Mouse (Mus musculus): ENCODE data around the gene Cfap69. TPM values are rescaled to one million over a fixed set of nuclear protein-coding genes. Genes with fewer than 3 reads are reported as not detected.
"Not testable (repeated sequence)": the region's sequence is repeated elsewhere in the genome, so short reads cannot be mapped to it uniquely, and the experiment has no call there.

The Cfap69 gene
- polyA plus RNA-seq, 1 experiment = 11.2 TPM

DNA sequence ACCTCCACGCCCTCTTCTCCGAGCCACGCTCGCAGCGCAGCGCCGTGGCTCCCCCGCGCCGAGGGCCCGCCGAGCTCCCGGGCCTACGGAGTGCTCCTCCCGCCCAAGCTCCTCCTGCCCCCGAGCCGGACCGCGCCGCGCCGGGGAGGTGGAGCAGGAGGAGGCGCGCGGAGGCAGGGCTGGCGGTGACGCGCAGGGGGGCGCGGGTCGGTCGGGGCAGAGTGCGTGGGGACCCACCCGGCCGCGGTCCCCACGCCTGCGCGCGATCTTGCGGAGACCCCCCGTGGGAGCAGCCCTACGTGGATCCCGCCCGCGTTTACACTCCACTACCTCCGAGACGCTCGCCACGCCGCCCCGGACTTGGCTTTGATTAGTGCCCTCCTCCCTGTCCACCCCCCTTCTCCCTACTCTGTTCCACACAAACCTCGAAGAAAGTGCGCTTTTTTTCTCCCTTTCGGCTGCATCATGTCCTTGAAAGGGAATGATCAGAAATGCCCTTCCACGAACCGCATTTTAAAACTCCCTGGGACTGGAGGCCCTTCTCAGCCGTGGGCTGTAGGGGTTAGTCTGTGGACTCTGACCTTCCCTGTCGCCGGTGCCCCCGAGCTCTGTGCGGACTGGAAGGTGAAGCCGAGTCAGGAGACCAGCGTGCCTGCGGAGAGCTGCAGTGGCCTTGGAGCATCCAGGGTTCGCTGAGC is 30.1 kb upstream of the Cfap69 start, which contains the start of gene Steap2:
TSS of gene Steap2 (minus strand) at position 623 of the 698 bp plus-strand sequence.
- Histone ChIP-seq H3K27ac (ENCODE audit: insufficient read depth, low read length) (no peak within 1 kb of the TSS), H3K27me3 (ENCODE audit: control insufficient read depth, insufficient read depth, low read length) (no peaks in the 10 kb centered on the region), H3K4me1 (ENCODE audit: control insufficient read depth, insufficient read depth, low read length) (no peaks in the 10 kb centered on the region), H3K4me3 (replicated peaks; ENCODE audit: insufficient read depth, low read depth, low read length) (peak within 1 kb of the TSS; percentile 59)
- TF ChIP-seq CTCF (IDR thresholded peaks at IDR 0.05; ENCODE audit: borderline replicate concordance, insufficient read depth, low read depth, low read length) (no peak), POLR2A (IDR thresholded peaks at IDR 0.05; ENCODE audit: borderline replicate concordance, insufficient read depth, low read length) (no peak)
- peak; percentile 64 for DNase-seq
- under 1% methylated on average over 65 of the region's 66 CpGs for WGBS

DNA sequence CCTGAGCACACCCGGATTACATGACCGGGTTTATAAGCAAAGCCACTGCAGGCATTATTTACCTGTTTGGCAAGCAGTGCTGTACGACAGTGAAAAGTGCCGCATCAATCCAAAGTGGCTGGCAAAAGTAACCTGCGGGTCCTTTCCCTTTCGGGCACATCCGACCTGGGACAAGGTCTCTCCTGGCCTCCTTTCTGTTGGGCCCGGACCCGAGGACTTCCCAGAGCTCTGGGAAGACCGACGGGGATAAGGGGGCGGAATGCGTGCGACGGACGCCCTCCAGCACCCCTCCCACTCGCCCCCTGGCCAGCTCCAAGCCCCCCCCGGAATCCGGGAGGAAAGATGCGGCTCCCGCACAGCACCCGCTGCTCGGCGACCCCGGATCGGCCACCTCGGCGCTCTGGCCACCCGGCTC is 29.5 kb upstream of the Cfap69 start:
- no peak overlapping the region for H3K27ac ChIP-seq (ENCODE audit: insufficient read depth, low read length)
- no peak for DNase-seq

DNA sequence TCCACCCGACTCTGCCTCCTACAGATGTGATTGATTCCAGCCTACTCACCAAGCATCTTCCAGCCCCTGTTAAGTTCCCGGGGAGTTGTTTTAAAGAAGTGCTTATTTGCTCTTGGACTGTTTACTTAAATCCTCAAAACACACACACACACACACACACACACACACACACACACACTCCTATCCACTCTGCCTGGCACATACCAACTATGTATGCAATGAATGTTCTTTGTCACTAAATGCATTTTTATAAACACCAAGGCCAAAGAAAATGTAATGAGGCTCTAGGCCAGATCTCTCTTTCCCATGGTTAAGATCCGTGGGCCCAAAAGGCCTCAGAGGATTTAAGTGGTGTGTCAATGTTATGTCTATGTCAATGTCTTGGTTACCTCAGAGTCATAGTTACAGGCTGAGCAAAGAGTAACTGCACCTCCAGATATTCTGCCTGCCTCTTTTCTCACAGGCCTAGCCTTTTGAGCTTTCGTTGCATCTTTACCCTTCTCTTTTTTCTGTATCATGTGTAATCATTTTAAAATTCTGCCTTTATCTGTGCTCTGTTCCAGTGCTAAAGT is 28.2 kb upstream of the Cfap69 start:
- TF ChIP-seq POLR2A (IDR thresholded peaks at IDR 0.05; ENCODE audit: borderline replicate concordance, insufficient read depth, low read length) = no peak
- TF ChIP-seq CTCF (IDR thresholded peaks at IDR 0.05; ENCODE audit: borderline replicate concordance, insufficient read depth, low read depth, low read length) = no peak
- 79% methylated on average over 4 of the region's 4 CpGs for WGBS
- no peaks in the 10 kb centered on the region for H3K27me3 ChIP-seq (ENCODE audit: control insufficient read depth, insufficient read depth, low read length)
- no peak overlapping the region for H3K4me3 ChIP-seq (replicated peaks; ENCODE audit: insufficient read depth, low read depth, low read length)
- DNase-seq = no peak
- H3K4me1 ChIP-seq (ENCODE audit: control insufficient read depth, insufficient read depth, low read length) = no peaks in the 10 kb centered on the region
- H3K27ac ChIP-seq (ENCODE audit: insufficient read depth, low read length) = no peak overlapping the region

More for the DNA sequence above, 29.5 kb upstream of the Cfap69 start:
- H3K27me3 ChIP-seq (ENCODE audit: control insufficient read depth, insufficient read depth, low read length) = no peaks in the 10 kb centered on the region
- 1% methylated on average over 25 of the region's 29 CpGs for WGBS
- peak overlapping the region; percentile 59 for H3K4me3 ChIP-seq (replicated peaks; ENCODE audit: insufficient read depth, low read depth, low read length)
- no peaks in the 10 kb centered on the region for H3K4me1 ChIP-seq (ENCODE audit: control insufficient read depth, insufficient read depth, low read length)
- TF ChIP-seq POLR2A (IDR thresholded peaks at IDR 0.05; ENCODE audit: borderline replicate concordance, insufficient read depth, low read length) (no peak), CTCF (IDR thresholded peaks at IDR 0.05; ENCODE audit: borderline replicate concordance, insufficient read depth, low read depth, low read length) (no peak)

DNA sequence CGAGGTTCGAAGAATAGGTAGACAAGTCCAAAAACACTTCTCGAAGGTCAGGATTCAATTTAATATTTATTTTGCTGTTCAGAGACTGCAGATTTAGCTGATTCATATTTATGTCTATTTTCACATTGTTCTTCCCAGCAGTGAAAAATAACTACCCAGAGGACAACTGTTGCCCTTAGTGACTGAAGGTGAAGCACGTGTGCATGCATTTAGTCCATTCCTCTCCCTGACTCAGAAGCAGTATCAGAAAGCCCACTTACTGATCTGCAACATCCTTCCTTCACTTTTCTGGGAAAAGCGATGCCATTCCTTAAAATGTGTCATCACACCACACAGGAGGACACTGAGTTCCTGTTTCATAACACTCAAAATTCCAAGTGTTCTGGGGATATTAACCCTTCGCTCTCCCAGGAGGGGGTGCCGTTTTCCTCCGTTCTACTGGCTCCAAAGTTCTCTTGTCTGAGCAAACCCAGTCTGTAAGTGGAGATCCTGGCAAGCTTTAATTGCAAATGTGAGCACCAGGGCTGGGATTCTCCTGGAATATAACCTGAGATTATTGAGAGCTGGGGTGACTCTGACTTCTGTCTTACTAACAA is 25.0 kb upstream of the Cfap69 start:
- TF ChIP-seq CTCF (IDR thresholded peaks at IDR 0.05; ENCODE audit: borderline replicate concordance, insufficient read depth, low read depth, low read length) (no peak), POLR2A (IDR thresholded peaks at IDR 0.05; ENCODE audit: borderline replicate concordance, insufficient read depth, low read length) (no peak)

DNA sequence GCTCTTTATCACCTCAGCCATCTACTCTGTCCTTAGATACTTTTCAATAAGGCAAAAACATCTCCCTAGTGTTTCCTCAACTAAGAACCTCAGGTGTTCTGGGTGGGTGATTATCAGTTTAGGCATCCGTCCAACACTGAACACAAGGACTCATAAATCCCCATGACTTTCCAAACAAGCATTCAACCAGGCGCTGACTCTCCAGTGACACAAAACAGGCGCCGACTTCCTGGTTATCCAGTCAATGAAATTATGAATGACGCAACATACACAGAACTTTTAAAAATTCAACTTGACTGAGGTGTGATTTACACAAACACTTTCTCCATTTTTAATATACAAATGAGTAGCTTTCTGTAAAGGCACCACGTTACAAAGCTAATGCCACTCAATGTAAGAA is 24.2 kb upstream of the Cfap69 start:
- TF ChIP-seq POLR2A (IDR thresholded peaks at IDR 0.05; ENCODE audit: borderline replicate concordance, insufficient read depth, low read length) (no peak), CTCF (IDR thresholded peaks at IDR 0.05; ENCODE audit: borderline replicate concordance, insufficient read depth, low read depth, low read length) (no peak)
- DNase-seq = no peak
- Histone ChIP-seq H3K27ac (ENCODE audit: insufficient read depth, low read length) (no peak overlapping the region), H3K27me3 (ENCODE audit: control insufficient read depth, insufficient read depth, low read length) (no peaks in the 10 kb centered on the region), H3K4me1 (ENCODE audit: control insufficient read depth, insufficient read depth, low read length) (no peaks in the 10 kb centered on the region), H3K4me3 (replicated peaks; ENCODE audit: insufficient read depth, low read depth, low read length) (no peak overlapping the region)
- WGBS = 89% methylated on average over 6 of the region's 6 CpGs

More for the DNA sequence above, 25.0 kb upstream of the Cfap69 start:
- Histone ChIP-seq H3K27ac (ENCODE audit: insufficient read depth, low read length) (no peak overlapping the region), H3K4me1 (ENCODE audit: control insufficient read depth, insufficient read depth, low read length) (no peaks in the 10 kb centered on the region), H3K4me3 (replicated peaks; ENCODE audit: insufficient read depth, low read depth, low read length) (no peak overlapping the region), H3K27me3 (ENCODE audit: control insufficient read depth, insufficient read depth, low read length) (no peaks in the 10 kb centered on the region)
- WGBS = 77% methylated on average over 8 of the region's 8 CpGs
- no peak for DNase-seq

DNA sequence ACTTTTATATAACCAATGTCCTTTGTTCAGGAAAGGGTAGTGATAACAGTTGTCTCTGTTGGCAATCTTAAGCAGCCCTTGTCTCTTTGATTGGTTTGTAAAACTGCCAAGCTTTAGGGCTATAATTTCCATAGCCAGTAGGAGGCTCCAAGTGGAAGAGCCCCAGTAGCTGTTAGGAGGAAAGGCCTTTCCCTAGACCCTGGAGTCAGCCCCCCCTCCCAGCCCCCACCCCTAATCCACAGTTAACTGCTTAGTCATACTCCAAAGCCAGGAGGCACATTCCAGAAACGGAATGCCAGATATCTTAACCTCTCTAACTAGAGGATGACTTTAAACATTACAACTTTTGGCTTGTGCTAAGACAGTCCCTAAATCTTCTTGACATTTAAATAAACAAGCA is 22.9 kb upstream of the Cfap69 start:
- Histone ChIP-seq H3K4me1 (ENCODE audit: control insufficient read depth, insufficient read depth, low read length) (no peaks in the 10 kb centered on the region), H3K27me3 (ENCODE audit: control insufficient read depth, insufficient read depth, low read length) (no peaks in the 10 kb centered on the region), H3K4me3 (replicated peaks; ENCODE audit: insufficient read depth, low read depth, low read length) (no peak overlapping the region), H3K27ac (ENCODE audit: insufficient read depth, low read length) (no peak overlapping the region)
- whole genome bisulfite sequencing = 20% methylated on average over 1 of the region's 1 CpGs
- DNase-seq = no peak
- TF ChIP-seq CTCF (IDR thresholded peaks at IDR 0.05; ENCODE audit: borderline replicate concordance, insufficient read depth, low read depth, low read length) = no peak
- TF ChIP-seq POLR2A (IDR thresholded peaks at IDR 0.05; ENCODE audit: borderline replicate concordance, insufficient read depth, low read length) = no peak

DNA sequence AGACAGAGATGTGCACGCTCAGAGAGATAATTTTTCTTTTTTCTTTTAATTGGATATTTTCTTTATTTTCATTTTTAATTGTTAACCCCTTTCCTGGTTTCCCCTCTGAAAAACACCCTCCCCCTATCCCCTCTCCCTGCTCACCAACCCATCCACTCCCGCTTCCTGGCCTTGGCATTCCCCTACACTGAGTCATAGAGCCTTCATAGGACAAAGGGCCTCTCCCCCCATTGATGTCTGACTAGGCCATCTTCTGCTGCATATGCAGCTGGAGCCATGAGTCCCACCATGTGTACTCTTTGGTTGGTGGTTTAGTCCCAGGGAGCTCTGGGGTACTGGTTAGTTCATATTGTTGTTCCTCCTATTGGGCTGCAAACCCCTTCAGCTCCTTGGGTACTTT is 20.9 kb upstream of the Cfap69 start:
- DNase-seq; H3K4me1 ChIP-seq (ENCODE audit: control insufficient read depth, insufficient read depth, low read length): not testable (repeated sequence)

DNA sequence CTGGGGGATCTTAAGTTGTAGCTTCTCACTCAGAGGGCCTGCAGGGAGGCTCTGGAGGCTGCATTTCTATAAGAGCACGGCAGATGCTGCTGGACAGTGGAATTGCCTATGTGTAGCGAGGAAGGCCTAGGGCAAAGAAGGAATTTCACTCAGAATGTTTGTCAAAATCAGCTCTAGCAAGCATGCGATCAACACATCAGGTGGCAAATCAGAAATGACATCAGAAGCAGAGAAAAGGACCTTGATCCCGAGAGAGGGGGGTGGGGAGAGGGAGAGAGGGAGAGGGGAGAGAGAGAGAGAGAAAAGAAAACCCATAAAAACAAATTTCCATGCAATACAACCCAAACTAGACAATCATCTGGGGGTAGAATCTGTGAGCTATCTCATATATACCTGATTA is 19.3 kb upstream of the Cfap69 start:
- TF ChIP-seq CTCF (IDR thresholded peaks at IDR 0.05; ENCODE audit: borderline replicate concordance, insufficient read depth, low read depth, low read length) = no peak
- no peak for TF ChIP-seq POLR2A (IDR thresholded peaks at IDR 0.05; ENCODE audit: borderline replicate concordance, insufficient read depth, low read length)
- no peak for DNase-seq
- H3K27ac ChIP-seq (ENCODE audit: insufficient read depth, low read length) = no peak overlapping the region
- H3K27me3 ChIP-seq (ENCODE audit: control insufficient read depth, insufficient read depth, low read length) = no peaks in the 10 kb centered on the region
- no peak overlapping the region for H3K4me3 ChIP-seq (replicated peaks; ENCODE audit: insufficient read depth, low read depth, low read length)
- H3K4me1 ChIP-seq (ENCODE audit: control insufficient read depth, insufficient read depth, low read length) = no peaks in the 10 kb centered on the region
- 58% methylated on average over 4 of the region's 4 CpGs for WGBS

More for the DNA sequence above, 20.9 kb upstream of the Cfap69 start:
- not testable (repeated sequence) for H3K27ac ChIP-seq (ENCODE audit: insufficient read depth, low read length); H3K4me3 ChIP-seq (replicated peaks; ENCODE audit: insufficient read depth, low read depth, low read length); H3K27me3 ChIP-seq (ENCODE audit: control insufficient read depth, insufficient read depth, low read length)
- WGBS = 95% methylated on average over 2 of the region's 2 CpGs
